Mouse (Mus musculus) liver, postnatal 0 days (tissue): ENCODE data around the gene Cbx7.

ENCODE experiments used
- CTCF ChIP-seq: sonication (generic); IDR thresholded peaks from 2 replicates; pipeline ENCODE4 v1.5.1; 2016; ENCODE audit warnings: antibody characterized with exemption, low read depth
- EP300 ChIP-seq: IDR thresholded peaks from 2 replicates; pipeline ENCODE4 v1.6.1; 2016; ENCODE audit warnings: antibody characterized with exemption, low read depth, mild to moderate bottlenecking

GRCm38 (mm10) chr15:79898988-79899387, 71.9 kb downstream of the Cbx7 start:
- TF ChIP-seq EP300 = no peak
- no peak for TF ChIP-seq CTCF
